Mouse (Mus musculus): ENCODE data around the gene Cacna2d3.

DNA sequence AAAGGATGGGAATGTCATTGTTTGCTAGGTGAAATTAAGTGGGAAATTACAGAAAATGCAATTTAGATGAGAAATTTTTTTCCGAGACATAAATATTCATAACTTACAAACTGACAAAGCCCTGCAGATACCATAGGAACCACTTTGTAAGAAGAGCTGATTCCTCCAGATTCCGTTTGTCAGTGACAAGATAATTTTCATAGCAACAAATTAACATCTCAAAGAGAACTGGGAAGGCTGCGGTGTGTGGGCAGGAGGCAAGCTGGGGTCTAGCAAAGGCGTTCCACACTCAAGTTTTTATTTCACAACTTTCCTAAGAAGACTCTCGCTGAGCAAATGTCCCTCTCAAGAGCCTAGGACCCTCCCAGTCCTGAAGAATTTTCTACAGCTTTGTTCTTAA is 71.1 kb downstream of the Cacna2d3 start:
- TF ChIP-seq CTCF (IDR thresholded peaks at IDR 0.05; ENCODE audit: low read depth, low read length) (no peak), GATA1 (IDR thresholded peaks at IDR 0.05; ENCODE audit: borderline replicate concordance, low read length) (no peak)

All from G1E (cell line).